Mouse (Mus musculus): ENCODE data around the gene Tmem63a.

- no peak for TF ChIP-seq E2F4 (IDR thresholded peaks at IDR 0.05; ENCODE audit: insufficient read depth)
- no peak for TF ChIP-seq POLR2A (IDR thresholded peaks at IDR 0.05; ENCODE audit: insufficient read length, low read depth)
- no peak for TF ChIP-seq USF1 (IDR thresholded peaks at IDR 0.05; ENCODE audit: low read depth)
- TF ChIP-seq CEBPB (IDR thresholded peaks at IDR 0.05; ENCODE audit: insufficient read depth, poor library complexity, severe bottlenecking) = no peak
- no peak for TF ChIP-seq POLR2AphosphoS2 (IDR thresholded peaks at IDR 0.05; ENCODE audit: insufficient read length, low read depth)
- no peak for TF ChIP-seq MYOD1 (IDR thresholded peaks at IDR 0.05; ENCODE audit: control insufficient read depth in 1 of 3, insufficient read length in 2 of 3, low read depth in 2 of 3)
- no peak for TF ChIP-seq TCF12 (IDR thresholded peaks at IDR 0.05; ENCODE audit: insufficient read depth, poor library complexity, severe bottlenecking)
Measured at GRCm38 (mm10) chr1:180986701-180987100, 44.6 kb downstream of the Tmem63a start.

Data from myocyte (in vitro differentiated cells).